Mouse (Mus musculus): ENCODE measurements around the gene Trub2. TPM values are rescaled to one million over a fixed set of nuclear protein-coding genes. Genes with fewer than 3 reads are reported as not detected.

Trub2 gene
- polyA plus RNA-seq, 1 experiment: 7.6 TPM

- TF ChIP-seq GATA1 (IDR thresholded peaks at IDR 0.05; ENCODE audit: low read length): no peak
These were observed 40.5 kb downstream of the Trub2 start for GRCm38 (mm10) chr2:29747852-29748251.

GRCm38 (mm10) chr2:29747188-29747782 is 41.0 kb downstream of the Trub2 start:
- no peak for TF ChIP-seq GATA1 (IDR thresholded peaks at IDR 0.05; ENCODE audit: low read length)

- TF ChIP-seq GATA1 (IDR thresholded peaks at IDR 0.05; ENCODE audit: low read length): no peak
These were observed 44.0 kb downstream of the Trub2 start for GRCm38 (mm10) chr2:29744256-29744655.

- TF ChIP-seq GATA1 (IDR thresholded peaks at IDR 0.05; ENCODE audit: low read length): no peak
These were observed 47.1 kb downstream of the Trub2 start for GRCm38 (mm10) chr2:29741207-29741606.

- TF ChIP-seq GATA1 (IDR thresholded peaks at IDR 0.05; ENCODE audit: low read length): no peak
These were observed 48.9 kb downstream of the Trub2 start for GRCm38 (mm10) chr2:29739368-29739767.

- TF ChIP-seq GATA1 (IDR thresholded peaks at IDR 0.05; ENCODE audit: low read length): no peak
These were observed 49.5 kb downstream of the Trub2 start for GRCm38 (mm10) chr2:29738799-29739198.

GRCm38 (mm10) chr2:29737209-29737925 is 50.9 kb downstream of the Trub2 start:
- TF ChIP-seq GATA1 (IDR thresholded peaks at IDR 0.05; ENCODE audit: low read length): no peak

- TF ChIP-seq GATA1 (IDR thresholded peaks at IDR 0.05; ENCODE audit: low read length): no peak
These were observed 52.6 kb downstream of the Trub2 start for GRCm38 (mm10) chr2:29735708-29736107.

GRCm38 (mm10) chr2:29733348-29733747 is 55.0 kb downstream of the Trub2 start:
- TF ChIP-seq GATA1 (IDR thresholded peaks at IDR 0.05; ENCODE audit: low read length): no peak

- TF ChIP-seq GATA1 (IDR thresholded peaks at IDR 0.05; ENCODE audit: low read length): no peak
These were observed 55.7 kb downstream of the Trub2 start for GRCm38 (mm10) chr2:29732559-29732958.

GRCm38 (mm10) chr2:29731545-29731944 is 56.8 kb downstream of the Trub2 start:
- TF ChIP-seq GATA1 (IDR thresholded peaks at IDR 0.05; ENCODE audit: low read length): no peak

GRCm38 (mm10) chr2:29729500-29729899 is 58.8 kb downstream of the Trub2 start:
- no peak for TF ChIP-seq GATA1 (IDR thresholded peaks at IDR 0.05; ENCODE audit: low read length)

GRCm38 (mm10) chr2:29724664-29725365 is 63.5 kb downstream of the Trub2 start:
- no peak for TF ChIP-seq GATA1 (IDR thresholded peaks at IDR 0.05; ENCODE audit: low read length)

GRCm38 (mm10) chr2:29723132-29723531 is 65.2 kb downstream of the Trub2 start:
- no peak for TF ChIP-seq GATA1 (IDR thresholded peaks at IDR 0.05; ENCODE audit: low read length)

GRCm38 (mm10) chr2:29718581-29718980 is 69.7 kb downstream of the Trub2 start:
- no peak for TF ChIP-seq GATA1 (IDR thresholded peaks at IDR 0.05; ENCODE audit: low read length)

GRCm38 (mm10) chr2:29716691-29717090 is 71.6 kb downstream of the Trub2 start:
- TF ChIP-seq GATA1 (IDR thresholded peaks at IDR 0.05; ENCODE audit: low read length): no peak

- TF ChIP-seq GATA1 (IDR thresholded peaks at IDR 0.05; ENCODE audit: low read length): no peak
These were observed 72.2 kb downstream of the Trub2 start for GRCm38 (mm10) chr2:29716143-29716542.

All from G1E-ER4 (cell line).